Mouse (Mus musculus): ENCODE measurements around the gene Pacsin2. TPM values are rescaled to one million over a fixed set of nuclear protein-coding genes. Genes with fewer than 3 reads are reported as not detected.

Gene Pacsin2
- total RNA-seq, 4 experiments from 2014 or later = 209 to 267 (median 247) TPM

DNA sequence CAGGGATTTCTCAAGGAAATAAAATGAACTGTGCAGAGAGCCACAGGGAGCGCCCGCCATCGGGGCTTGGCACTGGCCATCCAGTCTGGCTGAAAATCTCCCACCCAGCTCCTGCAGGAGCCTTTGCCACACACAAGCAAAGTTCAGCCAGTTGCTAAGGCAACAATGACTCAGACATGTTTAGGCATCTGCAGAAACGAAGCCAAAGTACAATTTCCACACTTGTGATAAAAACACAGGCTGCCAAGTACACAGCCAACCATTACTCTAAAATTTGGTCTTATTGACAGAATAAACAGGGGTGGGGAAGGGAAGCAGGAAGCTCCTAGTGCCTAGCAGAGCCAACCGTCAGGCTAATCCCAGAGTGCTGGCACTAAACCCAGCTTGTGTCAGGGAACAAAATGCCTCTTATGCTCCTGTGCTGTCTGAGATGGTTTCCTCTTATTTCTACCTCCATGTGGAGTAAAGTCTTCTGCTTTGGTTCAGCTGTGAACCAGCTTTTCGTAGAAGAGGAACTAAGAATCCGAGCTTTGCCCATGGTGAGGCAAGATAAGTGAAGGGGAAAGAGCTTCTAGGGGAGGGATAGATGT, 12.7 kb downstream of the Pacsin2 start:
- peak; percentile 76 for DNase-seq (ENCODE audit: low spot score)

DNA sequence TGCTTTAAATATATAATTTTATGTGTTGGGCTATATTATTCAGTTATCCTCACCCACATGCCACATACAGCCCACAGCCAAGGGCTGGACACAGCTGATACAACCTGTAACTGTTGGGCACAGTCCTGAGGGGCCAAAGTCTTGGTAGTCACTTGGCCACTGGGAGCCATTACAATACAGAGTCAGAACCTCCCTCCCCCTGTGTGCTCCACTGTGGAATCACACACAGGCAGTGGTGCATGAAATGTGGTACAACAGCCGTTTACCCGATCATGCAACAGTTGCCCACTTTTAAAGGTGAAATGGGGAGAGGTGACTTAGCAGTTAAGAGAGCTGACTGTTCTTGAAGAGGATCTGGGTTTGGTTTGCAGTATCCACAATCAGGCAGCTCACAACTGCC, 14.4 kb downstream of the Pacsin2 start:
- no peak for DNase-seq (ENCODE audit: low spot score)

- no peak for DNase-seq (ENCODE audit: low spot score)
Observed at GRCm38 (mm10) chr15:83448646-83449045, 15.8 kb downstream of the Pacsin2 start.

DNA sequence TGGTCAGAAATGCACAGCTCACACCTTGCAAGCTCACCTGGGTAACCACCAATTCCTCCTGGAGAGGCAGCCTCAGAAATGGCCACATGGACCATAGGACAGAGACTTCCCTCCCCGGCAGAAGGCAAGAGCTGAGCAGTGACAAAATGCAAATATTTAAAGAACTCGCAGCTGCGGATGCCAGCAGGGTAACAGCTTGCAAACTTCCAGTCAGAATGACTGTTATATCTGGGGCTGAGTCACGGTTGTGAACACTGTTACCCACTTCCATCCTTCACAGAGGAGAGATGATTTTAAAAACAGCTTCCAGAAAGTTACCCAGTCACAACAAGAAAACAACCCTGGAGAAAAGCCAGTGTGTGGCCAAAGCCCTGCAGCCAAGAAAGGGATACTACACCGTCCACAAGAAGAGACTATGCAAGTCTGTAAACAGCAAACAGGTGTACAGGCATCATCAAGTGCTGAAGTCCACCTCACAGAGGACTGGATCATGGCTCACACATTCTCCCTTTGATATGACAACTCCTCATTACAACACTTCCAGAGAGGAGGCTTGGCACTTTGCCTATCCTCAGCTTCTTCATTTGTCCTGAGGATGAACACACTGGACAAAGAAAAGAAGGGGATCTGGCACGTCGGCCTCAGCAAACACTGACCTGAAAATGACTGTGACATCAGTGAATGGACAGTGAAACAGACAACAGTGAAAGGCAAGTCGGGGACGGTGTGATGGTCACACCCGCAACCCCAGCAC, 16.4 kb downstream of the Pacsin2 start:
- DNase-seq (ENCODE audit: low spot score) = no peak

DNA sequence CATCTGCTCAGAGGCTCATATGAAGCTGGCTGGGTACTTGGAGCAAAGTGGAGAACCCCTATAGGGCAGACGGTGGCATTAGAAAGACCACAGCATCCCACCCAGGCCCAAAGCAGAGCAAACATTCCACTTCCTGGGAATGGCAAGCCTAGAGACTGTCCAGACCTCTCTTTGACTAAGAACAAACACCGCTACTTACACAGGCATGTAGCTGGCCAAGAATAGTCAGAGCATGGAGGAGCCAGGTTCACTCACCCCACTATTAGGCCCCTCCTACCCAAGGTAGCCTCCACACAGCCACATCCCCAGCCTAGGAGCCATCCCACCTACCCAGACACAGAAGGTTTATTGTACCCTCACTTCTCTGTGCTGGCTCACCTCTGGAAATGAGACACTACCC, 18.5 kb downstream of the Pacsin2 start:
- no peak for DNase-seq (ENCODE audit: low spot score)

DNA sequence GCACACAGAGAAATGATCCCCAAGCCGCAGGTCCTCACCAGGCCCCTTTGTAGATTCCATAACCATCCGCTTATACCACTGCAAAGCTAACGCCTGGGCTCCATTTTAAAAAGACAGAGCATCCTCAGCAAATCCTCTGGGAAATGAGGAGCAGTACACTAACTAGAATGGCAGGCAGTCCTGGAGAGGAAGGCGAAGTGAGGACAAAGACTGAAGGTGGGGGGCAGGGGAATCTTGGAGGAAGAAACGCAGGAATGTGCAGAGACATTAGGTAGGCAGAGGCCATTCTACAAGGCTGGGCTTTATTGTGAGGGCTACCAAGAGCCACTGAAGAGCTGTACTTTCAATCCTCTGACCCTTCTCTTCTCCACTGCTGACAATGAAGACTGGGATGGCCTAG, 19.0 kb downstream of the Pacsin2 start:
- DNase-seq (ENCODE audit: low spot score) = no peak

DNA sequence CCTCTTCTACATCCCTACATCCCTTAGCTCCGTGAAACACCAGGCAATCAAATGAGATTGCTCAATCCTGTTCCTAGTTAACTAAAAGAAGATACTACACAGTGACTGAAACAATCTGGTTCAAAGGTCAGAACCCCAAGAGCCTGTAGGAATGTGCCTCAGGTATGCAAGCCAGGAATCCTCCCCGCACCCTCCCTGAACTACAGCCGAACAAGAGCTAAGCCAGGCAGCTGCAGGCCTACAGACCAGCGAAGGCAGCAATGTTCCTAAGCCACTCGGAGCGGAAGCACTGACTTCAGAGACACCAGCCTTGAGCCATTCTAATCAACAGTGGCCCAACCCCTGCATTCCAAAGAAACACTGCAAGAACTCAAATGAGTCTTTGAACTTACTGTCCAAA, 20.0 kb downstream of the Pacsin2 start:
- DNase-seq (ENCODE audit: low spot score) = no peak

DNA sequence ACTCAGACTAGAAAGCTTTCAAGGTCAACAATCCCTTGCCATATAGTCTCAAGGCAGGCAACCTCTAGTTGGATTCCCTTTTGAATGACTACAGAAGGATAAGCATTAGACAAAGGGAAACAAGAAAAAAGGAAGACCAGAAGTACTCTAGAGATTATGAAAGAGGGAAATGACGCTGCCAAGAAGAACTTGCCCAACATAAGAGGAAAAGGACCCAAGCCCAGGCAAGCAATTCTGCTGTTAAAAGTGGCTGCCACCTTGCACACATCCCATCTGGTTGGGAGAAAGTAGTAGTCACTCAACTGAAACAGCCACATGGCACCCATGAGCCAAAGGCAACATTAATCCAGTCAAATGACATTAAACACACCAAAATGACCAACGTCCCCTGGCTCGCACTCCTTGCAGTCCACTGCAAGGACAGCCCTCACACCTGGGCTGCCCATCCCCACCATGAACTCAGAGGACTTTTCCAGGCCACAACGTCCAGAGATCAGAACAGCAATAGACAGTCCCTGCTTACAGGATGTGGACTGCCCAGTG, 21.8 kb downstream of the Pacsin2 start:
- DNase-seq (ENCODE audit: low spot score) = no peak

GRCm38 (mm10) chr15:83440726-83441125, 23.7 kb downstream of the Pacsin2 start:
- no peak for DNase-seq (ENCODE audit: low spot score)

DNA sequence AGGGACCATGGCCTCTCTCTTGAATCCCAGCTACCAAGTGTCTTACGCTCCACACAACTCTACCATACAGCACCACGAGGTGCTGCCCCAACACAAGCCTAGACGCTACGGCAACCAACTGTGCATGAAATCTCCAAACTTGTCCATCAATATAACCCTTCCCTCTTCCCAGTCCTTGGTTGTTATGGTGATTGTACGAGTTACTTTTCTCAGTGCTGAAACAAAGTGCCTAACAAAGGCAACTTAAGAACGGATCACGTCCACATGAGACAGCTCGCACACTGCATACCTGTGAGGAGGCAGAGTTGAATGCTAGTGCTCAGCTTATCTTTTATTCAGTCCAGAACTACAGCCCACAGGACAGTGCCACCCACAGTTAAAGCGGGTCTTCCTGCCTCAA, 27.9 kb downstream of the Pacsin2 start:
- no peak for DNase-seq (ENCODE audit: low spot score)

- peak; percentile 54 for DNase-seq (ENCODE audit: low spot score)
Observed at GRCm38 (mm10) chr15:83435324-83436090, 28.9 kb downstream of the Pacsin2 start.

DNA sequence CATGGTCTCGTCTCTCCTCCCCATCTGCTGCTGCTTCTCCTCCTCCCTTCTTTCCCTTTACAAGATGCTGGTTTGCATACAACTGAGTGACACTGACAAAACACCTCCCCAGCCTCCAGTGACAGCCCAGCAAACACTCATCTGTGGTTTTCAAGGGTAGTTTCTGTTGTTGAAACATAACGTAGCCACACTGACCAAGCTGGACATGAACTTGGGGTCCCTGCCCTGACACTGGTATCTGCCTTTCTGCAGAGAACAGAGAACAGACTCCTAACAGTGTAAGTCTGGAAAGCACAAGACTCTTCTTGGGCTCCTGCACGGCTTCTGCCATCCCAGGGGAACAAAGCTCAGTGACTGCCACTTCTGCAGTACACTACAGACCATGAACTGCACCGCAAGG, 29.7 kb downstream of the Pacsin2 start:
- no peak for DNase-seq (ENCODE audit: low spot score)

DNA sequence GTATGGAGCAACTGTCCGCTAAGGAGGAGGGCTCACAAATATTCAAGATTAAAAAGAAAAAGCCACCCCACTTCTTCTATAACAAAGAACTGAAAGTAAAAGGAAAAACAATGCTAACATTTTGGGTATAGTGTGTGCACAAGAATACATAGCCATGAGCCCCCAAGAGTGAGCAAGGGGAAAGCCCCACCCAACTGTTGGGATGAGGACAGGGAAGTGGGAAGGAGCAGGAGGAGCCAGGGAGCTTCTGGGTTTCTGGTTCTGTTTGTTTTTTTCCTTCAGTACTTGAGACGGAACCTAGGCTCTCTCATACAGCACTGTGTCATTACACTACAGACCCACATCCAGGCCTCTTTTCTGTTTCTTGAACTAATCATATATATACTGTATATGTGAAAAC, 31.1 kb downstream of the Pacsin2 start:
- no peak for DNase-seq (ENCODE audit: low spot score)

DNA sequence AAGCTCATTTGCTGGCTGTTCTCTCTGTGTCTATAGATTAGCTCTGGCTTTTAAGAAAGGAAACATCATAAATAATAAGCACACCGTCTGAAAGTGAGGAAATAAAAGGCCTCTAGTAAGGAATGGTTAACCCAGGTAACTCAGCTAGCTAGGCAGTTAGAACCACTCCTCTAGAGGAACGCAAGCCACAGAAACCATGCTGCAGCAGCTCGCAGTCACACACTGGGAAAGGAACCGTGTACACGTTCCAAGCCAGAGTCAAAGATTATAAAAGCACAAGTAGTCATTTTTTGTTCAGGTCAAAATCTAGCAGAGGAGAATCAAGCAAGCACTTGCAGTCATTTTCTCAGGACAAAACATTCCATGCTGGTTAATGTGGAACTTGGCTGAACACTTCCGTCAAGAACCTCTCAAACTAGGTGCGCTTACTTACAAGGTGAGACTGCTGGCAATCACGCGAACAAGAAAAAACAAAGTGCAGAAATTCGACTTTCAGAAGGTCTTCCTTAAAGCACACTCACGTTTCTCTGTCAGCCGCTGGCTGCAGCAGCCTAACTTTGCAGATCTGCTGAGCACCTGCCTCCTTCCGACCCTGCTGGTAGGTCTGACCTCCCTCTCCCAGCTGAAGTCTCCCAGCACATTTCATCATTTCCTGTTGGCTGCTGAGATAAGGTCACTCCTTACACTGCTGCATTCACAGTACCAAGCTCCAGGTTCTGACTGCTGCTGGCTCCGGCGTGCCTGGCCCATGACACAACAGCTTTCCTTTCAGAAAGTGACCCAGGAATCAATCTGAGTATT, 32.0 kb downstream of the Pacsin2 start:
- peak; percentile 79 for DNase-seq (ENCODE audit: low spot score)

DNA sequence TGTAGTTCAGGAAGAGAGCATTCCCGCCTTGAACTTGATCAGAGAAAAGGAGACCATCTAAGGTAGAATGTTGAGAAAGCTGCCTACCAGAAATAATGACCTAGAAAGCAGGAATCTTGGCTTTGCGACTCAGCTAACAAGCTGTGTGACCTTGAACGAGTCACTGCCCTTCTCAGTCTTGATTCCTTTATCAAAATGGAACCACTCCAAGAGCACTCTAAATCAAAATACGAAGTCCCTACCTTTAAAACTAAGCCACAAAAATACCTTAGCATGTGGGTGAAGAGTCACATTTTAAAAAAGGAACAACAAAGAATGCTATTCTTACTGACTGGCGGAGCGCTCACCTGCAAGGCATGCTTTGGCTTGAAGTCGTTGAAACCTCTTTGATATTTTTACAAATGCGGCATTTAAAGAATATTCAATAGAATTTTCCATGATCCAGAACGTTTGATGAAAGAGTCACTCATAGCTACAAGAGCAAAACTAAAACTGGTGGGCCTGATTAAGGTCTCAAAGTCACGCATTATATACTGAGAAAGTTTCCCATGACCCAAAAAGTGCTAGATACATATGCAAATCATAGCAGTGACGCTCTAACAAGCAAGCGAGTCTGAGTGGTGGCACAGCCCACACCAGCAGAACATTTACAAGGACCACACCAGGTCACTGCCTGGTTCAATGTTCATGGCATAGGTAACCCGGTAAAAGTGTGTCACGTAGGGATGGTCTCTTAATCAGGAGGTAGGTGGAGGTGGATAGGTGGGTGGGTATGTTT, 33.2 kb downstream of the Pacsin2 start:
- DNase-seq (ENCODE audit: low spot score) = no peak

DNA sequence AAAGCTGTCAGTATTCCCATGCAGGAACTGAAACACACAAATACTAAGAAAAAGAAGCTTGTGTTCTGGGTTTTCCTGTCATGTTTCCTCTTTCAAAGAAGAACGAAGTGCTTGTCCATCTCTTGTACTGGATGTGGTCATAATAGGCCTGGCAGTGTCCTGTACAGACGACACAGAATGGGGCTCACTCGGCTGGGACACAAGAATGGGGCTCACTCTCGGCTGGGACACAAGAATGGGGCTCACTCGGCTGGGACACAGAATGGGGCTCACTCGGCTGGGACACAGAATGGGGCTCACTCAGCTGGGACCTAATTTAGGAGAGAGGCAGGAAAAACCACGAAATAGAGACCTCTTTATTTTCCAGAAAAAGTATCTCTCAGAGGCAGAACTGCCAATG, 34.0 kb downstream of the Pacsin2 start:
- DNase-seq (ENCODE audit: low spot score) = no peak

- no peak for DNase-seq (ENCODE audit: low spot score)
Observed at GRCm38 (mm10) chr15:83428586-83428985, 35.8 kb downstream of the Pacsin2 start.

GRCm38 (mm10) chr15:83427294-83428163, 36.9 kb downstream of the Pacsin2 start:
- DNase-seq (ENCODE audit: low spot score) = no peak

DNA sequence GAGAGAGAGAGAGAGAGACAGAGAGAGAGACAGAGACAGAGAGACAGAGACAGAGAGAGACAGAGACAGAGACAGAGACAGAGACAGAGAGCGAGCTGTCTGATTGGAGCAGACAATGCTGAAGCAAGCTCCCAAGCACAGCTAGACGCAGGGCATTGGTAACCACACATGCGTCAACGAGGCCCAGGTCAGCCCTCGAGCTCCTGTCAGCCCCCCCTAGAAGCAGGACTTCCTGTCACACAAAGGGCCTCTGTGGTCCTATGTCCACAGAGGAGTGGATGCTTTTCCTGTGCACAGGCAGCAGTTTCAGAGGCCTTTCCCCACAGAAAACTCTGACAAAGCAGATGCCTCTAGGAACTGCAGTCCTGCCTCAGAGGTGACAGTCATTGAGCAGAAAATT, 38.6 kb downstream of the Pacsin2 start:
- no peak for DNase-seq (ENCODE audit: low spot score)

DNA sequence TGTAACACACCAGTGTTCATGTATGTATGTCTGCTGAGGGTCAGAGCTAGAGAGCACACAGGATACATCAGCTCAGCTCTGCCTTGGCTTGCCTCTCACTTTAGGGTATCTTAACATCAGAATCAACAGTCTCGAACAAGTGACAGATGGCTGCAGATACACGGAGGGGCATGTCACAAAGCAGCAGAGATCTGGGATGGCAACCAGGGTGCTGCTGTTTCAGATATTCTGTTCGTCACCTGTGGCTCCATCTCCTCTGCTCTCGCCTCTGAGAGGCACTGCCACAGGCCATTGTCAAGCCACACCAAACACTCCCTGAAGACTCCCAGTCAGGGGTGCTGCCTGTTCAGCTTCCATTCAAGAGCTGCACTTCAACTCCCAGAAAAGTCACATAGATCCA, 39.1 kb downstream of the Pacsin2 start:
- no peak for DNase-seq (ENCODE audit: low spot score)
